Mouse (Mus musculus) lung, embryonic 16.5 days (tissue): ENCODE data around the gene Gm20521. TPM values are rescaled to one million over a fixed set of nuclear protein-coding genes. Genes with fewer than 3 reads are reported as not detected.

Source experiments
- ATAC-seq: fragments of 200-750 bp; cut with Nextera tagmentation; 2 replicates; pipeline ENCODE4 v1.8.0; 2017; ENCODE audit warnings: low read depth, mild to moderate bottlenecking, moderate library complexity
- H3K27ac ChIP-seq: fragments of 300-500 bp; sonication (generic); 2 replicates; pipeline ENCODE4 v1.5.1; 2014; ENCODE audit warnings: mild to moderate bottlenecking, control low read depth, low read length
- H3K27me3 ChIP-seq: fragments of 300-500 bp; sonication (generic); 2 replicates; pipeline ENCODE4 v1.6.1; 2014; ENCODE audit warnings: low read depth, low read length, mixed read lengths; ENCODE audit not compliant: control insufficient read depth, insufficient read depth
- H3K36me3 ChIP-seq: fragments of 300-500 bp; sonication (generic); 2 replicates; pipeline ENCODE4 v1.6.1; 2014; ENCODE audit warnings: low read length; ENCODE audit not compliant: control insufficient read depth, insufficient read depth
- H3K4me1 ChIP-seq: fragments of 300-500 bp; sonication (generic); replicated peaks from 2 replicates; pipeline ENCODE4 v1.6.1; 2014; ENCODE audit warnings: low read length, mixed read lengths; ENCODE audit not compliant: control insufficient read depth, insufficient read depth
- H3K4me2 ChIP-seq: fragments of 300-500 bp; sonication (generic); 2 replicates; pipeline ENCODE4 v1.6.1; 2014; ENCODE audit warnings: low read depth, low read length, control low read depth
- H3K4me3 ChIP-seq: fragments of 300-500 bp; sonication (generic); 2 replicates; pipeline ENCODE4 v1.5.1; 2014; ENCODE audit warnings: mild to moderate bottlenecking, low read length, control low read depth
- H3K9ac ChIP-seq: fragments of 300-500 bp; sonication (generic); 2 replicates; pipeline ENCODE4 v1.6.1; 2014; ENCODE audit warnings: low read length, control low read depth
- H3K9me3 ChIP-seq: fragments of 300-500 bp; sonication (generic); 2 replicates; pipeline ENCODE4 v1.6.1; 2016; ENCODE audit warnings: low read length; ENCODE audit not compliant: control insufficient read depth
- WGBS: fragments of 180-500 bp; shearing (Covaris S2); extraction: QIAGEN DNeasy Blood & Tissue Kit; methylation state at CpG from one replicate; pipeline ENCODE4 v1.1.7; 2014; 5-methylcytosine and 5-hydroxymethylcytosine counted together
- polyA plus RNA-seq: library from polyadenylated mRNA; unstranded; fragments of >200 nt; fragmentation: Nextera tagmentation; extraction: Ambion mirVana; gene quantifications from 2 replicates; pipeline ENCODE4 v1.2.1, GENCODE M21; 2015

Gm20521 gene
- polyA plus RNA-seq, 1 experiment from 2014 or later: not detected

GRCm38 (mm10) chr14:54865626-54866025 is 17.6 kb upstream of the Gm20521 start:
- 70% methylated on average over 5 of the region's 5 CpGs for WGBS
- no peak overlapping the region for H3K27ac ChIP-seq
- no peak overlapping the region for H3K4me2 ChIP-seq
- no peaks in the 10 kb centered on the region for H3K36me3 ChIP-seq
- no peak overlapping the region for H3K4me3 ChIP-seq
- ATAC-seq: no peak
- H3K9me3 ChIP-seq: no peaks in the 10 kb centered on the region; the same call in 1 of the 2 replicates
- H3K27me3 ChIP-seq: no peaks in the 10 kb centered on the region
- no peak overlapping the region for H3K9ac ChIP-seq
- H3K4me1 ChIP-seq: peaks cover 3% of the 10 kb centered on the region; the same call in 1 of the 2 replicates

DNA sequence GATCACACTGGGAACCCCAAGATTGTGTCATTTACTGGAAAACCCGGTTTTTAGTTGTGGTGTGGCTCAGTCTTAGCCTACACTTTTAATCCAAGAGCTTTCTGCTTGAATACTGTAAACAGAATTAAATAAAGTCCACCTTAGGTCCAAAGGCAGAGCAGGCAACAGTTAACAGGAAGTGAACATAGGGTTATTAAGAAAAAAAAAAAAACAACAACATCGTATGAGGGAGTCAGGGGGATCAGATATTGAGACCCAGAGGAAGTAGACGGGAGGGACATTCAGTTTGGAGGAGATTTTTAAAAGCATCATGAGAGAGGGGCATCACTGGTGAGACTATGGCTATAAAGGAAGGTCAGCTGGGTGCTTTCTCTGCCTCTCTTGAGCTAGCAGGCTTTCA is 17.0 kb upstream of the Gm20521 start:
- Histone ChIP-seq H3K27me3 (no peaks in the 10 kb centered on the region), H3K4me2 (no peak overlapping the region), H3K4me1 (peaks cover 3% of the 10 kb centered on the region; the same call in 1 of the 2 replicates), H3K9ac (no peak overlapping the region), H3K9me3 (no peaks in the 10 kb centered on the region; the same call in 1 of the 2 replicates), H3K4me3 (no peak overlapping the region), H3K36me3 (no peaks in the 10 kb centered on the region), H3K27ac (no peak overlapping the region)
- ATAC-seq: no peak
- 49% methylated on average over 3 of the region's 3 CpGs for WGBS

GRCm38 (mm10) chr14:54866936-54867335 is 16.3 kb upstream of the Gm20521 start:
- H3K4me2 ChIP-seq: no peak overlapping the region
- peaks cover 3% of the 10 kb centered on the region; the same call in 1 of the 2 replicates for H3K4me1 ChIP-seq
- no peaks in the 10 kb centered on the region; the same call in 1 of the 2 replicates for H3K9me3 ChIP-seq
- no peak overlapping the region for H3K9ac ChIP-seq
- 52% methylated on average over 5 of the region's 5 CpGs for WGBS
- no peaks in the 10 kb centered on the region for H3K36me3 ChIP-seq
- H3K27me3 ChIP-seq: no peaks in the 10 kb centered on the region
- H3K4me3 ChIP-seq: no peak overlapping the region
- no peak for ATAC-seq
- no peak overlapping the region for H3K27ac ChIP-seq

- no peaks in the 10 kb centered on the region; the same call in 1 of the 2 replicates for H3K9me3 ChIP-seq
- 80% methylated on average over 4 of the region's 4 CpGs for WGBS
- no peak overlapping the region for H3K9ac ChIP-seq
- ATAC-seq: no peak
- no peak overlapping the region for H3K27ac ChIP-seq
- H3K4me3 ChIP-seq: no peak overlapping the region
- no peak overlapping the region for H3K4me2 ChIP-seq
- no peaks in the 10 kb centered on the region for H3K27me3 ChIP-seq
- H3K36me3 ChIP-seq: no peaks in the 10 kb centered on the region
- H3K4me1 ChIP-seq: peaks cover 3% of the 10 kb centered on the region; the same call in 1 of the 2 replicates
Measured at GRCm38 (mm10) chr14:54868026-54868425, 15.2 kb upstream of the Gm20521 start.

DNA sequence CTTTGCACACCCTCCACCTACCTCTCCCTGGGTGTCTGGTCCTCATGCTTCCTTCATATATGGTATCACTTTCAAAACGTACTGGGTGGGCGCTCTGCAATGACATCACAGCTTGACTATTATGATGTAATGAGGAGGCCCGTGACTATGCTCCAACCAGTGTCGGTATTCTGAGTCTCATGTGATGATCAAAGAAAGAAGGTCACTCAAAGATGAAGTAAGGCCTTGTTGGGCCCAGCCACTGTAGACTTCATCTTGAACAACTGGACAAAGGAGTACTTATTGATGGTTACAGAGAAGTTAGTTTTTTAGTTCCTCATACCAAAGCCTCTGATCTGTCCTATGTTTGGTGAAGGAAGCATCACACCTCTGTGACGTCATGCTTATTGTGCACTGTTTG is 12.4 kb upstream of the Gm20521 start, which contains the start of gene Homez:
Homez (minus strand) TSS at position 101 of the 400 bp plus-strand sequence.
- H3K9me3 ChIP-seq: no peaks in the 10 kb centered on the region; the same call in 1 of the 2 replicates
- no peaks in the 10 kb centered on the region for H3K27me3 ChIP-seq
- peaks cover 4% of the 10 kb centered on the region; the same call in 1 of the 2 replicates for H3K4me1 ChIP-seq
- no peak within 1 kb of the TSS for H3K4me3 ChIP-seq
- WGBS: 89% methylated on average over 5 of the region's 5 CpGs
- no peak within 1 kb of the TSS for H3K4me2 ChIP-seq
- ATAC-seq: no peak
- no peak within 1 kb of the TSS for H3K27ac ChIP-seq
- no peak within 1 kb of the TSS for H3K9ac ChIP-seq
- H3K36me3 ChIP-seq: no peaks in the 10 kb centered on the region

GRCm38 (mm10) chr14:54874165-54874564 is 9.1 kb upstream of the Gm20521 start:
- H3K36me3 ChIP-seq: no peaks in the 10 kb centered on the region
- H3K4me3 ChIP-seq: no peak overlapping the region
- peaks cover 2% of the 10 kb centered on the region; the same call in 1 of the 2 replicates for H3K27me3 ChIP-seq
- 81% methylated on average over 3 of the region's 3 CpGs for WGBS
- no peak overlapping the region for H3K27ac ChIP-seq
- H3K4me2 ChIP-seq: no peak overlapping the region
- no peaks in the 10 kb centered on the region for H3K9me3 ChIP-seq
- peaks cover 11% of the 10 kb centered on the region; the same call in 1 of the 2 replicates for H3K4me1 ChIP-seq
- H3K9ac ChIP-seq: no peak overlapping the region
- no peak for ATAC-seq

DNA sequence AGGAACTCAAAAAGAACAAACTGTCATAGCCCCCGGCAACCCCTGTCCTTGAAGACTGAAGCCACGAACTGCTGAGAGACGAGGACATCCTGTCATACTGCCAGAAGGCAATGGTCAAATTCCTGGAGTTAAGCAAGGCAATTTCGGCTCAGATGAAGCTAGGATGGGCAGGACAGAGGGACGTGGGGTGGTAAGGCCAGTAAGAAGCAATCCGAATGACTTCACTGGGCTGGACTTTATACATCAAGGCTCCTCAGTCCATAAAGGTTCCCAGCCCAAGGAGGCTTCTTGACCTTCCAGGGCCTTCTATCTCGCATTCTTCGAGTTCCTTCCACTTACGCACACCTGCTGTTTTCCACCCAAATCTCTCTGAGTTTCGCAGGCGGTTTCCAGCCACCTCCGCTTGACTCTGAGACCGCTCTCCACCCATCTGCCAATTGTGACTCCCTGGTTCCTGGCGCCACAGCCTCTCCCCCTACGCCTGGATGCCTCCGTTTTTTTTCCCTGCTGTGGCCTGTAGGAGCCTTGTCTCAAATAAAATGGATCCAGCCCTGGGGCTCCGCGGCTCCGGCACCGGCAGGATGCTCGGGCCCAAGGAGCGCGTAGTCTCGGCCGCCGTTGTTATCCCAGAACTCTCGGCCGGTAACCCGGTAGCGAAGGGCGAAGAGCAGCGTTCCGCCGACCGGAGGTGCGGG is 7.2 kb upstream of the Gm20521 start:
- WGBS: 2% methylated on average over 36 of the region's 36 CpGs

GRCm38 (mm10) chr14:54876539-54877047 is 6.6 kb upstream of the Gm20521 start:
- under 1% methylated on average over 46 of the region's 72 CpGs for WGBS
- peak overlapping the region; percentile 80 for H3K9ac ChIP-seq
- H3K36me3 ChIP-seq: no peaks in the 10 kb centered on the region
- peak overlapping the region; percentile 100 for H3K4me2 ChIP-seq
- H3K4me1 ChIP-seq: peaks cover 11% of the 10 kb centered on the region; the same call in 1 of the 2 replicates
- H3K9me3 ChIP-seq: no peaks in the 10 kb centered on the region
- ATAC-seq: peak; percentile 92
- H3K27ac ChIP-seq: peak overlapping the region; percentile 69
- peaks cover 2% of the 10 kb centered on the region; the same call in 1 of the 2 replicates for H3K27me3 ChIP-seq
- H3K4me3 ChIP-seq: peak overlapping the region; percentile 86

More for the DNA sequence above, 7.2 kb upstream of the Gm20521 start:
- Histone ChIP-seq H3K4me2 (peak overlapping the region; percentile 100), H3K9ac (peak overlapping the region; percentile 80), H3K36me3 (no peaks in the 10 kb centered on the region), H3K27ac (peak overlapping the region; percentile 69; the same call in 1 of the 2 replicates), H3K4me1 (peaks cover 11% of the 10 kb centered on the region; the same call in 1 of the 2 replicates), H3K4me3 (peak overlapping the region; percentile 86), H3K27me3 (peaks cover 2% of the 10 kb centered on the region; the same call in 1 of the 2 replicates), H3K9me3 (no peaks in the 10 kb centered on the region)
- peak; percentile 36 for ATAC-seq

DNA sequence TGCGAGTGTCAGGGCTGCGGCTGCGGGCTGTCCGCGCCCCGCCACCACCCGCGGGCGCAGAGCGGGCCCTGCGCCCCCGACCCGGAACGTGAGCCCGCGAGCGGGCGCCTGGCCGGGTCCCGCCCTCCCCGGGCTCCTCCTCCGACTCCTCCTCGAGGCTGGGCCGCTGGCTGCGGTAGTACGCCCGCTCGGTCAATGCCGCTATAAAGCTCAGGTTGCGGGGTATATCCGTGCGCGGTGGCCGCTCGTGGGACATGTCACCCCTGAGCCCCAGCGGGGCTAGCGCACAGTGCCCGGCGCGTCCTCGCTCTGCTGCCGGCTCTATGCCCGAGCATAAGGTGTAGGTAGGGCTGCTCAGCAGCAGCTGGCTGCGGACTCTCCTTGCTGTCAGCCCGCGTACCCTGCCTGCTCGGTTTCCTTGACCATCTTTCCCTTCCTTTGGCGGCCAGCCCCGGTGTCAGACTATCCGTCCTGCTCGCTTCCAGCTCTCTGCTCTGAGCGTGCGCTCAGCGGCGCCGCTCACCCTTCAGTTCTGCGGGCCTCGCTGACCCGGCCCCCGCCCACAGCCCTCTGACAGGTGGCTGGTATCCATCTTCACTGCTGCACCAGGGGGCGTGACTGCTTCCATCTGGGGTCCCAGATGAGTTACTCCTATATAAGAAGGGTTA is 6.1 kb upstream of the Gm20521 start, which contains the start of gene Ppp1r3e:
Ppp1r3e (minus strand) TSS at position 503 of the 668 bp plus-strand sequence.
- Histone ChIP-seq H3K9ac (peak within 1 kb of the TSS; percentile 80), H3K27me3 (peaks cover 2% of the 10 kb centered on the region; the same call in 1 of the 2 replicates), H3K27ac (peak within 1 kb of the TSS; percentile 69), H3K4me3 (peak within 1 kb of the TSS; percentile 86), H3K36me3 (no peaks in the 10 kb centered on the region), H3K4me1 (peaks cover 11% of the 10 kb centered on the region; the same call in 1 of the 2 replicates), H3K4me2 (peak within 1 kb of the TSS; percentile 100), H3K9me3 (no peaks in the 10 kb centered on the region)
- 1% methylated on average over 59 of the region's 61 CpGs for WGBS
- peak; percentile 84 for ATAC-seq
